Mouse (Mus musculus) bone marrow macrophage, adult 2 months (primary cell): ENCODE measurements around the gene Cfap126.

Experiments
- CTCF ChIP-seq: IDR thresholded peaks from 2 replicates; pipeline ENCODE4 v1.5.1; 2012; ENCODE audit warnings: low read depth, mild to moderate bottlenecking, low read length, moderate library complexity
- POLR2A ChIP-seq: IDR thresholded peaks from 2 replicates; pipeline ENCODE4 v1.6.1; 2012; ENCODE audit warnings: mild to moderate bottlenecking, low read depth, low read length, borderline replicate concordance

DNA sequence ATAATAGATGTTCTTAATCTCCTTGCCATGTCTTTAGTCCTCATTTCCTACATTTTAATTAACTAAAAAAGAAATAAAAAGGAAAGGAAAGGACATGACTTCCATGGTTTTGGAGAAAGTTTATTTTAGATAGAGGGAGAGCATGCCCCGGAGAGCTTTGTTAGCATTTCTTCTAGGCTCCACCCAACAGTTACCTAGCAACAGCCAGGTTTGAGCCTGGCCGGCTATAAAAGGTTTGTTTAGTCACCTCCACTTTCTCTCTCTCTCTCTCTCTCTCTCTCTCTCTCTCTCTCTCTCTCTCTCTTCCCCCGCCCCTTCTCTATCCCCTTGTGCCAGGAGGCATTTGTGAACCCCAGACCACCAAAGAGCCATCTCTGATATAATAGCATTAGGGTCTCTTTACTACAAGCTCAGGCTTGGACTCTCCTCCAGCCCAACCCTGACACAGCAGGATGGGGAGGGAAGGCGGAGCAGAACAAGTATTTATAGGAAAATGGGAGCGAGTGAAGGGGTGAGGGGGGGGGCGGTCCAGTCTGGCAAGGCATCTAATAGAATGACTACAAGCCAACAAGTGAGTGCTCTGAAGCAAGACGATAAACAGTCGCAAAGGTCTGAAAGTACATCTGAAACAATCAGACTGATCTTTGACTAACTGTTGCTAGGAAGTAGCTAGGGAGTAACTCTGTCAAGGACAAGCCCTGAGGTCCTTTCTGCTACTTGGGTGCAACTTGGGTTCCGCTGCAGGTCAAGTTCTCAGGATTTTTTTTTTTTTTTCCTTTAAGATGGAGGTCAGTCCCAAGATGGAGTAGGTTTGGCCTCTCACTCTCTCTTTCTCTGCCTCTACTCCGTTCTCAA lies 17.4 kb upstream of the Cfap126 start:
- no peak for TF ChIP-seq CTCF
- TF ChIP-seq POLR2A = no peak
